Mouse (Mus musculus): ENCODE results near the gene Prrx1. TPM values are rescaled to one million over a fixed set of nuclear protein-coding genes. Genes with fewer than 3 reads are reported as not detected.
A peak's percentile ranks its signal among the peaks of the same experiment; 100 is the strongest.

The Prrx1 gene
- polyA plus RNA-seq, 1 experiment from 2014 or later = 8.6 TPM

GRCm38 (mm10) chr1:163339219-163339561 lies 25.7 kb upstream of the Prrx1 start:
- peaks cover 15% of the 10 kb centered on the region for H3K4me1 ChIP-seq
- WGBS = 40% methylated on average over 3 of the region's 3 CpGs
- H3K9me3 ChIP-seq (replicated peaks) = no peaks in the 10 kb centered on the region
- no peak overlapping the region for H3K27ac ChIP-seq
- H3K4me2 ChIP-seq = peak overlapping the region; percentile 7; the same call in 1 of the 2 replicates
- H3K27me3 ChIP-seq = no peaks in the 10 kb centered on the region
- H3K9ac ChIP-seq = no peak overlapping the region
- H3K36me3 ChIP-seq (ENCODE audit: poor library complexity, severe bottlenecking) = no peaks in the 10 kb centered on the region
- no peak for ATAC-seq
- H3K4me3 ChIP-seq = no peak overlapping the region

GRCm38 (mm10) chr1:163338525-163339218 lies 25.2 kb upstream of the Prrx1 start:
- H3K4me1 ChIP-seq = peaks cover 15% of the 10 kb centered on the region
- no peak overlapping the region for H3K4me3 ChIP-seq
- no peaks in the 10 kb centered on the region for H3K36me3 ChIP-seq (ENCODE audit: poor library complexity, severe bottlenecking)
- H3K9me3 ChIP-seq (replicated peaks) = no peaks in the 10 kb centered on the region
- 44% methylated on average over 7 of the region's 7 CpGs for WGBS
- no peak overlapping the region for H3K27ac ChIP-seq
- no peak overlapping the region for H3K9ac ChIP-seq
- peak overlapping the region; percentile 7; the same call in 1 of the 2 replicates for H3K4me2 ChIP-seq
- ATAC-seq = peak; percentile 77
- H3K27me3 ChIP-seq = no peaks in the 10 kb centered on the region

GRCm38 (mm10) chr1:163337821-163338220 lies 24.3 kb upstream of the Prrx1 start:
- 79% methylated on average over 2 of the region's 2 CpGs for WGBS
- Histone ChIP-seq H3K9me3 (replicated peaks) (no peaks in the 10 kb centered on the region), H3K36me3 (ENCODE audit: poor library complexity, severe bottlenecking) (no peaks in the 10 kb centered on the region), H3K27ac (no peak overlapping the region), H3K4me2 (no peak overlapping the region), H3K4me3 (no peak overlapping the region), H3K4me1 (peaks cover 15% of the 10 kb centered on the region), H3K27me3 (no peaks in the 10 kb centered on the region), H3K9ac (no peak overlapping the region)
- ATAC-seq = peak; percentile 68

- Histone ChIP-seq H3K27me3 (no peaks in the 10 kb centered on the region), H3K4me2 (no peak overlapping the region), H3K27ac (no peak overlapping the region), H3K4me1 (no peaks in the 10 kb centered on the region), H3K9me3 (replicated peaks) (no peaks in the 10 kb centered on the region), H3K9ac (no peak overlapping the region), H3K4me3 (no peak overlapping the region), H3K36me3 (ENCODE audit: poor library complexity, severe bottlenecking) (no peaks in the 10 kb centered on the region)
- WGBS = 54% methylated on average over 2 of the region's 2 CpGs
- no peak for ATAC-seq
Measured at GRCm38 (mm10) chr1:163327279-163327678, 13.8 kb upstream of the Prrx1 start.

GRCm38 (mm10) chr1:163319669-163320571 lies 6.4 kb upstream of the Prrx1 start:
- H3K4me2 ChIP-seq = no peak overlapping the region
- no peak overlapping the region for H3K4me3 ChIP-seq
- no peak overlapping the region for H3K27ac ChIP-seq
- H3K27me3 ChIP-seq = peaks cover 18% of the 10 kb centered on the region
- ATAC-seq = no peak
- 70% methylated on average over 3 of the region's 3 CpGs for WGBS
- H3K9me3 ChIP-seq (replicated peaks) = no peaks in the 10 kb centered on the region
- H3K9ac ChIP-seq = no peak overlapping the region
- peaks cover 2% of the 10 kb centered on the region for H3K4me1 ChIP-seq
- H3K36me3 ChIP-seq (ENCODE audit: poor library complexity, severe bottlenecking) = no peaks in the 10 kb centered on the region

GRCm38 (mm10) chr1:163316920-163317319 lies 3.4 kb upstream of the Prrx1 start:
- WGBS = 64% methylated on average over 1 of the region's 1 CpGs
- peaks cover 28% of the 10 kb centered on the region for H3K27me3 ChIP-seq

GRCm38 (mm10) chr1:163314829-163315301 lies 1.4 kb upstream of the Prrx1 start:
- Histone ChIP-seq H3K9me3 (replicated peaks) (no peaks in the 10 kb centered on the region), H3K36me3 (ENCODE audit: poor library complexity, severe bottlenecking) (no peaks in the 10 kb centered on the region), H3K27me3 (peaks cover 48% of the 10 kb centered on the region), H3K27ac (no peak overlapping the region), H3K4me3 (peak overlapping the region; percentile 57), H3K9ac (peak overlapping the region; percentile 81), H3K4me2 (peak overlapping the region; percentile 93), H3K4me1 (peaks cover 46% of the 10 kb centered on the region)
- ATAC-seq = no peak
- WGBS = 2% methylated on average over 23 of the region's 23 CpGs

More at GRCm38 (mm10) chr1:163316920-163317319, 3.4 kb upstream of the Prrx1 start:
- Histone ChIP-seq H3K4me2 (no peak overlapping the region), H3K4me3 (no peak overlapping the region), H3K4me1 (peaks cover 28% of the 10 kb centered on the region), H3K9ac (no peak overlapping the region), H3K9me3 (replicated peaks) (no peaks in the 10 kb centered on the region), H3K36me3 (ENCODE audit: poor library complexity, severe bottlenecking) (no peaks in the 10 kb centered on the region), H3K27ac (no peak overlapping the region)
- no peak for ATAC-seq

- H3K27ac ChIP-seq = peak overlapping the region; percentile 37
- no peaks in the 10 kb centered on the region for H3K9me3 ChIP-seq (replicated peaks)
- H3K36me3 ChIP-seq (ENCODE audit: poor library complexity, severe bottlenecking) = no peaks in the 10 kb centered on the region
- peak overlapping the region; percentile 57 for H3K4me3 ChIP-seq
- under 1% methylated on average over 21 of the region's 21 CpGs for WGBS
- H3K9ac ChIP-seq = peak overlapping the region; percentile 81
- H3K27me3 ChIP-seq = peaks cover 54% of the 10 kb centered on the region
- ATAC-seq = peak; percentile 23
- H3K4me1 ChIP-seq = peaks cover 52% of the 10 kb centered on the region
- peak overlapping the region; percentile 93 for H3K4me2 ChIP-seq
Measured at GRCm38 (mm10) chr1:163313921-163314725, 613 bp upstream of the Prrx1 start.

GRCm38 (mm10) chr1:163311861-163312811 lies 1.4 kb downstream of the Prrx1 start:
- peaks cover 67% of the 10 kb centered on the region for H3K4me1 ChIP-seq
- H3K4me3 ChIP-seq = peak overlapping the region; percentile 57
- H3K36me3 ChIP-seq (ENCODE audit: poor library complexity, severe bottlenecking) = no peaks in the 10 kb centered on the region
- H3K27ac ChIP-seq = no peak overlapping the region; the same call in 1 of the 2 replicates
- H3K9ac ChIP-seq = peak overlapping the region; percentile 81
- peak; percentile 19 for ATAC-seq
- peak overlapping the region; percentile 93 for H3K4me2 ChIP-seq
- no peaks in the 10 kb centered on the region for H3K9me3 ChIP-seq (replicated peaks)
- peaks cover 68% of the 10 kb centered on the region for H3K27me3 ChIP-seq
- WGBS = under 1% methylated on average over 57 of the region's 59 CpGs

- peak overlapping the region; percentile 81 for H3K9ac ChIP-seq
- ATAC-seq = no peak
- H3K4me3 ChIP-seq = peak overlapping the region; percentile 57
- H3K36me3 ChIP-seq (ENCODE audit: poor library complexity, severe bottlenecking) = no peaks in the 10 kb centered on the region
- peaks cover 67% of the 10 kb centered on the region for H3K4me1 ChIP-seq
- no peak overlapping the region for H3K27ac ChIP-seq
- H3K4me2 ChIP-seq = peak overlapping the region; percentile 93
- WGBS = 9% methylated on average over 13 of the region's 13 CpGs
- H3K27me3 ChIP-seq = peaks cover 65% of the 10 kb centered on the region
- H3K9me3 ChIP-seq (replicated peaks) = no peaks in the 10 kb centered on the region
Measured at GRCm38 (mm10) chr1:163311006-163311836, 2.3 kb downstream of the Prrx1 start.
